Mouse (Mus musculus) bone marrow macrophage, adult 2 months (primary cell): Measurements from ENCODE around the gene Ankrd39.

ENCODE experiments used
- CTCF ChIP-seq: IDR thresholded peaks from 2 replicates; pipeline ENCODE4 v1.5.1; 2012; ENCODE audit warnings: low read depth, mild to moderate bottlenecking, low read length, moderate library complexity
- POLR2A ChIP-seq: IDR thresholded peaks from 2 replicates; pipeline ENCODE4 v1.6.1; 2012; ENCODE audit warnings: mild to moderate bottlenecking, low read depth, low read length, borderline replicate concordance

- TF ChIP-seq CTCF (no peak), POLR2A (no peak)
Measured at GRCm38 (mm10) chr1:36493299-36493698, 53.9 kb downstream of the Ankrd39 start.
